Comparison of ENCODE assay signal across 28 mouse cellular contexts in genomic region chr1:81709169-81709568, GRCm38 (mm10).
DNase-seq lines count a peak whose midpoint lies in the region; ATAC-seq and TF ChIP-seq lines count a peak whose summit lies in the region.
"Had no signal": no experiment of that assay in that cellular context is flagged by ENCODE, and none has a peak within 500 bp of the region (broad histone marks: within the 10 kb centered on the region; RNA-seq: fewer than 3 reads in every experiment).

No protein-coding gene starts in this region.

- H3K27ac ChIP-seq in heart, embryonic 12.5 days (ENCODE audit: poor library complexity, severe bottlenecking), result no peak overlapping the region
- no peak overlapping the region for H3K27ac ChIP-seq in lung, postnatal 0 days (ENCODE audit: low read length)
- H3K27ac ChIP-seq: hindbrain, embryonic 10.5 days; hindbrain, embryonic 15.5 days; limb, embryonic 13.5 days; liver, embryonic 12.5 days had no signal

- H3K4me3 ChIP-seq in heart, embryonic 12.5 days, result no peak overlapping the region
- H3K4me3 ChIP-seq in lung, postnatal 0 days (ENCODE audit: low read depth, low read length), result no peak overlapping the region
- H3K4me3 ChIP-seq: erythroblast, embryonic 14.5 days; hindbrain, embryonic 10.5 days; hindbrain, embryonic 15.5 days; limb, embryonic 13.5 days; liver, embryonic 12.5 days had no signal

- WGBS in heart, embryonic 12.5 days, result 73% methylated on average over 4 of the region's 4 CpGs
- 78% methylated on average over 4 of the region's 4 CpGs for WGBS in lung, postnatal 0 days

- no peak for TF ChIP-seq CTCF in lung, postnatal 0 days (IDR thresholded peaks at IDR 0.05)

- TF ChIP-seq EP300 in lung, postnatal 0 days (IDR thresholded peaks at IDR 0.05), result no peak

- no peaks in the 10 kb centered on the region for H3K4me1 ChIP-seq in heart, embryonic 12.5 days (replicated peaks)
- H3K4me1 ChIP-seq in lung, postnatal 0 days (ENCODE audit: insufficient read depth, low read depth, low read length), result no peaks in the 10 kb centered on the region
- H3K4me1 ChIP-seq: hindbrain, embryonic 10.5 days; hindbrain, embryonic 15.5 days; limb, embryonic 13.5 days; liver, embryonic 12.5 days had no signal

- no peaks in the 10 kb centered on the region for H3K9me3 ChIP-seq in heart, embryonic 12.5 days (replicated peaks)
- H3K9me3 ChIP-seq in lung, postnatal 0 days (ENCODE audit: low read length), result no peaks in the 10 kb centered on the region
- H3K9me3 ChIP-seq: hindbrain, embryonic 10.5 days; hindbrain, embryonic 15.5 days; limb, embryonic 13.5 days; liver, embryonic 12.5 days had no signal

- no peak overlapping the region for H3K9ac ChIP-seq in heart, embryonic 12.5 days
- no peak overlapping the region for H3K9ac ChIP-seq in lung, postnatal 0 days (replicated peaks; ENCODE audit: low read depth)
- H3K9ac ChIP-seq: forebrain, postnatal 0 days; hindbrain, embryonic 15.5 days; limb, embryonic 13.5 days; liver, embryonic 12.5 days; liver, postnatal 0 days had no signal

- DNase-seq in heart, adult 11 months, result peak; percentile 90
- peak; percentile 4 for DNase-seq in lung, postnatal 10 days
- no peak for DNase-seq in lung, postnatal 0 days (ENCODE audit: low spot score)
- DNase-seq in heart, postnatal 25 days (ENCODE audit: low spot score), result peak; percentile 14
- DNase-seq in right cerebral cortex, postnatal 10 days (ENCODE audit: low spot score in 2 of 2), result no peak
- DNase-seq in liver, result no peak
- DNase-seq: adrenal gland, adult 2 months; cerebellum, adult 9-11 months; forebrain, postnatal 0 days; kidney, adult 11 months; kidney, postnatal 14 days; layer of hippocampus, adult 9-11 months; liver, postnatal 0 days; right cerebral cortex, adult 18-20 months; right cerebral cortex, postnatal 4 days; thymus, adult 2 months; thymus, postnatal 4 days had no signal

- no peaks in the 10 kb centered on the region for H3K36me3 ChIP-seq in heart, embryonic 12.5 days
- no peaks in the 10 kb centered on the region for H3K36me3 ChIP-seq in lung, postnatal 0 days (ENCODE audit: insufficient read depth, low read length)
- H3K36me3 ChIP-seq: hindbrain, embryonic 10.5 days; hindbrain, embryonic 15.5 days; limb, embryonic 13.5 days; liver, embryonic 12.5 days had no signal

- H3K4me2 ChIP-seq in heart, embryonic 12.5 days, result no peak overlapping the region
- no peak overlapping the region for H3K4me2 ChIP-seq in lung, postnatal 0 days (replicated peaks; ENCODE audit: low read depth, low read length)
- H3K4me2 ChIP-seq: hindbrain, embryonic 15.5 days; limb, embryonic 13.5 days; liver, embryonic 12.5 days; midbrain, embryonic 11.5 days had no signal

- intact Hi-C loops in heart, postnatal 25 days (cut with DNase I), result no loop called here

- H3K27me3 ChIP-seq in heart, embryonic 12.5 days (replicated peaks), result no peaks in the 10 kb centered on the region
- H3K27me3 ChIP-seq in lung, postnatal 0 days (replicated peaks; ENCODE audit: insufficient read depth, low read length), result no peaks in the 10 kb centered on the region
- H3K27me3 ChIP-seq: hindbrain, embryonic 15.5 days; limb, embryonic 13.5 days; liver, embryonic 12.5 days had no signal

- ATAC-seq in heart, embryonic 12.5 days (ENCODE audit: insufficient number of reproducible peaks, low FRiP score), result no peak
- no peak for ATAC-seq in lung, postnatal 0 days
- ATAC-seq: activated CD4-positive, CD25-positive, alpha-beta regulatory T cell, adult 4 months; CD4-positive, CD25-positive, alpha-beta regulatory T cell, adult 4 months; forebrain, postnatal 0 days; inflammation-experienced regulatory T-cells, adult 6 months; liver, embryonic 12.5 days; liver, postnatal 0 days; midbrain, embryonic 16.5 days had no signal

Comparison
In these comparisons a context has a peak if more than half of its experiments do, and no peak if none do; other contexts are left out.
1. DNase-seq: peak in heart, adult 11 months (single experiment), lung, postnatal 10 days (single experiment) and heart, postnatal 25 days (single experiment); none in lung, postnatal 0 days (single experiment), right cerebral cortex, postnatal 10 days (0 of 2) and liver (single experiment).